Mouse (Mus musculus): Measurements from ENCODE around the gene Rpl4.

Rpl4 gene

DNA sequence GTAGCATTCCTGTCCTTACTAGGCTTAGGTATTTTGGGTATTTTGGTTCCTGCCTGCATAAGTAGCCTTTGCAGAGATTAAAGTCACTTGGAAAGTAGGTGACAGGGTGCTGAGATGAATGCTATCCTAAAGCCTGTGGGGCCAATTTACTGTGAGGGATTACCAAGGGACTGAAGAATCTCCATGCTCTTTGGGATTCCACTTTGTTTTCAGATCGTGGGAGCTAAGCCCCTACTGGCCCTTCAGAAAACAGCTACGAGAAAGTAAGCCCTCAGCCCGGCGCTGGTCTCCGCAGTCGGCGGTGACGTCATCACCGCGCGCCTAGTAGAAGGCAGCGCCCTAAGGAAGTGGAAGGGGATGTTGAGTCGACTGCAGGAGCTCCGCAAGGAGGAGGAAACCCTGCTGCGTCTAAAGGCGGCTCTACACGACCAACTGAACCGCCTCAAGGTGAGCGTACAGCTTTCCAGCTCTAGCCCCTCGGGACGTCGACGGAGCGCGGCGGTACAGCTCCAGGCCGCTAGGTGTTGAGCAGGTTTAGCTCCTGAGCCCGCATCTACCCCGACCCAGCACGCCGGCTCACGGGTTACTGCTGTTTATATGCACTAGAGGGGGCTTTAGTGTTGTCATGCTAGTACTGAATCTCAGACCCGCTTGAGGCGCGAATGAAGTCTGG is 5.9 kb downstream of the Rpl4 start, which contains the start of gene Snapc5:
Gene Snapc5 (plus strand): TSS at position 301 of the 673 bp plus-strand sequence.
- ChIA-PET POLR2A (interaction anchor here (0.5 to 15.8 kb wide), 119 partner anchors 8 to 1462 kb away, joined by 3 to 686 read pairs (median 6); partner anchors contain the start of genes Tipin (in 4 of the 4), Map2k1 (in 3 of the 4), Rab11a (in 2 of the 4) and Rpl4 (in 2 of the 4)), CTCF (interaction anchor here (0.5 to 3.5 kb wide), 50 partner anchors 9 to 270 kb away, joined by 3 to 38 read pairs (median 5); partner anchors contain the start of genes Tipin (in 4 of the 4) and Map2k1 (in 2 of the 4))

DNA sequence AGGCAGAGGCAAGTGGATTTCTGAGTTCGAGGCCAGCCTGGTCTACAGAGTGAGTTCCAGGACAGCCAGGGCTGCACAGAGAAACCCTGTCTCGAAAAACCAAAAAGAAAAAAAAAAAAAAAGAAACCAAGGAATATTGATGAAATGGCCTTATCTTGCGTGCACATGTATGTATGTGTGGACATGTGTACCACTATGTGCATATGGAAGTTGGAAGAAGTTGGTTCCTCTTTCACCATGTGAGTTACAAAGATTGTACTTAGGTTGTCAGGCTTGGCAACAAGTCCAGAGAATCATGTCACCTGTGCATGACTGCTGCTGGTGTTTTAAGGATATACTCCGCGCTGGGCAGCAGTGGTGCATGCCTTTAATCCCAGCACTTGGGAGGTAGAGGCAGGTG is 10.1 kb downstream of the Rpl4 start:
- POLR2A ChIA-PET = interaction anchor here in 3 of 4 experiments (0.5 to 5.1 kb wide), 19 partner anchors 11 to 98 kb away, joined by 3 to 96 read pairs (median 9); partner anchors contain the start of genes Rpl4 (in 2 of the 3), Tipin (in 2 of the 3), Zwilch (in 2 of the 3) and Map2k1 (in 1 of the 3)
- CTCF ChIA-PET = interaction anchor here in 1 of 4 experiments (0.6 to 0.7 kb wide), 2 partner anchors 189 to 1032 kb away, joined by 4 to 6 read pairs; no protein-coding TSS in a partner anchor

DNA sequence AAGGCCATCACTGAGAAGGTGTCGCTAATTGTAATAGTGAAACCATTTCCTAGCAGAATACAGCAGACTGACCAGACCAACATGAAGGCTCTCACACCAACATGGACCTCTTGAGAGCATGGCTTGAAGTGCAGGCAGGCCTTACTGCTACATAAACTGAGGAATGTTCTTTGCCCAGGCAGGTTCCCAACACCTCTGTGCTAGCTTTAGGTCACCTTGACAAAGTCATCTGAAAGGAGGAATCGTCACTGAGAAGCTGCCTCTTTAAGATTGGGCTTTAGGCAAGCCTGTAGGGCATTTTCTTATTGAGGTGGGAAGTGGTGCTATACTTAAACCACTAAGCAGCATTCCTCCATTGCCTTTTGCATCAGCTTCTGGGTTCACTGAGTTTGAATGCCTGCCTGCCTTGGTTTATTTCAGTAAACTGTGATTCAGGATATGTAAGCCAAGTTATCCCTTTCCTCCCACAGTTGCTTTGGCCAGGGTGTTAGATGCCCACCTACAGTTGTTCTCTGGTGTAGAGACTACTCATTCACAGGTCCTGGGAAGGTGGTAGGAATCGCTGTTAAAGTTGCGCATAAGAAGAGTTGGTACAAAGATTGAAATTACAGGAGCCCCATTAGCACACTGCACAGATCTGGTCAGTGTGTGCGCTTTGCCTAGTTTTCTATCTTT is 11.1 kb downstream of the Rpl4 start:
- ChIA-PET POLR2A (interaction anchor here (0.6 to 2.5 kb wide), 38 partner anchors 8 to 99 kb away, joined by 3 to 24 read pairs (median 7); partner anchors contain the start of genes Rpl4 (in 3 of the 4), Tipin (in 3 of the 4), Zwilch (in 3 of the 4) and Map2k1 (in 1 of the 4)), CTCF (interaction anchor here in 1 of 4 experiments (0.6 kb wide), 1 partner anchor 46 kb away, joined by 3 read pairs; no protein-coding TSS in a partner anchor)

DNA sequence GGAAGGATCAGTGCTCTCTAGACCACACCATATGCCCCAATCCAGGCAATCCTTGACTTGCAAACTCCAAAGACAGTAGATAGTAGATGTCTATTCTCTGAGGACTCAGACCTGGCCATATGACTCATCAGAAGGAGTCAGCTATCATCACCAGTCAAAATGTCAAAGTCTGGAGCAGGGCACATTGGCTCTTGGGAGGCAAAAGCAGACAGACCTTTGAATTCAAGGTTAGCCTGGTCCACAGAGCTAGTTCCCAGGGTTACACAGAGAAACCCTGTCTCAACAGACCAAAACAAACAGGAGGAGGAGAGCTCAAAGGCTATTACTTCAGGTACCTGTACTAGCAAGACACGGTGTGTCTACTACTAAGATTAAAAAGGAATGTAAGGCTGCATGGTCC is 20.7 kb downstream of the Rpl4 start:
- POLR2A ChIA-PET = interaction anchor here in 2 of 4 experiments (0.7 to 6.0 kb wide), 15 partner anchors 9 to 88 kb away, joined by 3 to 93 read pairs (median 6); partner anchors contain the start of genes Snapc5 (in 2 of the 2), Tipin (in 2 of the 2), Zwilch (in 2 of the 2) and Rpl4 (in 1 of the 2)
- CTCF ChIA-PET = interaction anchor here in 1 of 4 experiments (0.6 kb wide), 1 partner anchor 1142 kb away, joined by 3 read pairs; no protein-coding TSS in a partner anchor

DNA sequence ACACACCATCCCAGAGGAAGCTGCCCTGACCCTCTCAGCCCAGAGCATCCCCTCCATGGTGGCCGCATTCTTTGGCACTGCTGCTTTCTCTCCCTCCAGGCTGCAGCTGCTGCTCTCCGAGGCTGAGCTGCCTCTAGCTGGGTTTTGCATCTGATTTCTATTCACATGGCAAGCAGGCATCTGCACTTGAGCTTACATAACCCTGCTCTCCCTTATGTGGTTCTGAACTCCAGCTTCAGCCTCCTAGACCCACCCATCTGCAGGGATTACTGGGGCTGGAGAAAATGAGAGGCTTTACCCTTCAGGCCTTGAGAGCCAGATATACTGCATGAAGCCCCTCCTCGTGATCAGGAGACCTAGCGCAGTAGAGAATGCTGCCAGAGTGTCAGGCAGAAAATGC is 22.4 kb downstream of the Rpl4 start:
- POLR2A ChIA-PET = interaction anchor here (0.6 to 6.0 kb wide), 23 partner anchors 11 to 225 kb away, joined by 3 to 93 read pairs (median 5); partner anchors contain the start of genes Snapc5 (in 4 of the 4), Rpl4 (in 3 of the 4), Zwilch (in 2 of the 4) and Map2k1 (in 1 of the 4)
- CTCF ChIA-PET = interaction anchor here in 1 of 4 experiments (1.0 kb wide), 1 partner anchor 17 kb away, joined by 4 read pairs; the partner anchor contains the start of gene Snapc5

DNA sequence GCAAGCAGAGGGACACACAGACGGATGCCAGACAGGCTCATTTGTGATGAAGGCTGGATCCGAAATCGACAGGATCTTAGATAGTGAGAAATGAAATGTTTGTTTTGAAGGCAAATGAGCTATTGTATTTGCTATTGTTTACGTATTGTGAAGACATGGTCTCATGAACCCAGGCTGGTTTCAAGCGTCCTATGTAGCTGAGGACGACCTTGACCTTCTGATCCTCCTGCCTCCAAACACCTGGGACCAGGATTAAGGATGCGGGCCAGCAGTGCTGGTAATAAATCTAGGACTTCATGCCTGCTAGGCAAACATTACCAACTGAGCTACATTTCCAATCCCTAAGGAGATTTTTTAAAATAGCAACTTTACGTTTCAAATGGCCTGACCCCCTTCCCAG is 24.3 kb downstream of the Rpl4 start:
- CTCF ChIA-PET = interaction anchor here in 2 of 4 experiments (0.6 to 2.1 kb wide), 5 partner anchors 14 to 288 kb away, joined by 3 to 13 read pairs (median 4); partner anchors contain the start of gene Snapc5 (in 1 of the 2)
- POLR2A ChIA-PET = interaction anchor here (0.7 to 6.0 kb wide), 42 partner anchors 10 to 743 kb away, joined by 3 to 93 read pairs (median 6); partner anchors contain the start of genes Snapc5 (in 4 of the 4), Rpl4 (in 2 of the 4), Tipin (in 2 of the 4) and Zwilch (in 2 of the 4)

DNA sequence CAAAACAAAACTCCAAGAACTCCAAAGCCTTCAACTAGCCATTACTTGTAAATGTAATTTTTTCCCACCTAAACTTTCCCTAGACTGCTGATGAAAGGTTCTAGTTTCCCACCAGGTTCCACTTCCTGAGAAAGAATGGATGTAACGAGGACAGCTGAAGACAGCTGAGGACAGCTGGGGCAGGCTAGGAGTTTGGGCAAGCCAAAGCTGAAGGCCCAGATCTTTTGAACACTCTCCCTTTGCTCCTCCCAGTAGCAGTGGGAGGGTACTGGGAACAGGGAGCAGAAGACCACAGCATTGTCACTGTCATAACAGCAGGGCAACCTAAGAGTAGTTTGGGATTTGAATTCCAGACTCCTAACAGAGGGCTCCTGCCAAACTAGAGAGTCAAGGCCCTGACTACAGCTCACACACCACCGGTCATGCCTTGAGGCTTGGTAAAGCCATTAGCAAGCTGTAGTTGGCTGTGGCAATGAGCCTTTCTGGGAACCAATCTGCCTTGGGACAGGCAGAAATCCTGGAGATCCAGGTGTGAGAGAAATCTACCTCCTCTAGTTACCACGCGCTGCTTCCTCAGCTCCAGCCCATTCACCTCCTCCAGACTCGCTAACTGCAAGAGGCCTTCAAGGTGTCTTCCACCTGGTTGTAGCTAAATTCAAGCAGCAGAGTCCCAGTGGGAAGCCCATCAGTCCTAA is 25.0 kb downstream of the Rpl4 start:
- ChIA-PET CTCF (interaction anchor here in 1 of 4 experiments (0.7 to 2.1 kb wide), 4 partner anchors 19 to 289 kb away, joined by 3 to 5 read pairs (median 4); partner anchors contain the start of gene Snapc5), POLR2A (interaction anchor here (0.7 to 6.0 kb wide), 45 partner anchors 9 to 742 kb away, joined by 3 to 93 read pairs (median 6); partner anchors contain the start of genes Snapc5 (in 4 of the 4), Rpl4 (in 2 of the 4), Tipin (in 2 of the 4) and Zwilch (in 2 of the 4))

DNA sequence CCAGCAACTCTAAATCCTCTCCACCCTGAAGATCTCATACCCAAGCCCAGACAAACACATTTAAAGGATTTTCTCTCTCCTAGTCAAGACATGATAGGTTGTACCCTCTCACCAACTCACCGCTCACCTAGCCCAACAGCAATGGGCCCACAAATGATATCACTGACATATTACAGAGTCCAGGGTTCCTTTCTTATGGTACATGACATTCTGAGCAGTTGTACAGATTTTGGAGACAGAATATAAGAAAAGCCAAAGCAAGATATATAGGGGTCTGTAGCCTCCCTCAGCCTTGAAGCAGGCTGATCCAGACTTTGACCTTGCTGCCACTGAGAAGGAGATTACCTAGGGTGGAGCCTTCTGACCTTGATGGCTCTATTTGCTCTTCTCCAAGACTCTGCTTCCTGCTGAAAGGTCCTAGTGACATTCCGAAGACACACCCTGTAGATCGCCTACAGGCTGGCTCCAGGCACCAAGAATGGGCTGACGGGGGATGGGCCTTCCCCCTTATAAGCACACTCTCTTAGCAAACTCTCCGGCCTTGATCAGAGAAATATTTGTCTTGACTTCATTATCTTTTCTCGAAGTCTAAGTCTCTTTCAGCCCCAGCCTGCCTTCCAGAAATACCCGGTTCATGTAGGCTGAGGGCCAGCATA is 25.7 kb downstream of the Rpl4 start:
- ChIA-PET POLR2A (interaction anchor here (0.7 to 6.0 kb wide), 39 partner anchors 8 to 742 kb away, joined by 3 to 93 read pairs (median 8); partner anchors contain the start of genes Snapc5 (in 4 of the 4), Rpl4 (in 2 of the 4), Tipin (in 2 of the 4) and Zwilch (in 2 of the 4)), CTCF (interaction anchor here in 1 of 4 experiments (1.1 to 2.1 kb wide), 2 partner anchors 20 to 68 kb away, joined by 3 to 5 read pairs; partner anchors contain the start of gene Snapc5)

DNA sequence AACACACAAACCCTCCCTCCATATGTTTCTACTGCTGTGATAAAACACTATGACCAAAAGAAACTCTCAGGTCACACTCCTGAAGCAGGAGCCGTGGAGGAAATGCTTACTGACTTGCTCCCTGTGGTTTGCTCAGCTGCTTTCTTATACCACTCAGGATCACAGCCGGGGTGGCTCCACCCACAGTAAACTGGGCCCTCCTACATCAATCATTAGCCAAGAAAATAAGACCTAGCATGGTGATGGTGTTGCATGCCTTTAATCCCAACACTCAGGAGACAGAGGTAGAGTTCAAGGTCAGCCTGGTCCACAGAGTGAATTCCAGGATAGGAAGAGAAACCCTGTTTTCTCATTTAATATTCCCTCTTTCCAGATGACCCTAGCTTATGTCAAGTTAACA is 26.7 kb downstream of the Rpl4 start:
- ChIA-PET POLR2A (interaction anchor here (0.7 to 4.7 kb wide), 23 partner anchors 8 to 81 kb away, joined by 3 to 41 read pairs (median 5); partner anchors contain the start of genes Snapc5 (in 3 of the 4), Rpl4 (in 1 of the 4) and Tipin (in 1 of the 4)), CTCF (interaction anchor here in 2 of 4 experiments (0.6 kb wide), 2 partner anchors 33 to 154 kb away, joined by 3 to 5 read pairs; no protein-coding TSS in a partner anchor)

DNA sequence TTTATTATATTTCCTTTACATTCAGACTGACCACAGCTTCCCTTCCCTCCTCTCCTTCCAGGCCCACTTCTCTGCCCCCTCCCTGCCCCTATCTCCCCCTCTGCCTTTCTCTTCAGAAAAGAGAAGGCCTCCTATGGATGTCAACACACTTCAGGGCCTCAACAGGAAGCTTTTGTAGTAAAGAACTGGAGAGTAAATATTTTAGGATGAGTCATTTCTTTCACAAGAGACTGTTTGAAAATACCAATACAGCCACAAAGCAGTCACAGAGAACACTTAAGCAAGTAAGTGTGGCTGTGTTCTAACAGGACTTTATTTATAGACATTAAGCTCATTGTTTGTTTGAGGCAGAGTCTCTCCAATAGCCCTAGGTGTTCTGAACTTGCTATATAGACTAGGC is 29.2 kb downstream of the Rpl4 start:
- ChIA-PET CTCF (interaction anchor here (0.6 to 2.7 kb wide), 4 partner anchors 23 to 64 kb away, joined by 3 to 9 read pairs (median 7); partner anchors contain the start of gene Snapc5 (in 2 of the 4)), POLR2A (interaction anchor here (0.6 to 4.7 kb wide), 28 partner anchors 10 to 821 kb away, joined by 3 to 41 read pairs (median 4); partner anchors contain the start of genes Snapc5 (in 3 of the 4), Map2k1 (in 1 of the 4), Rpl4 (in 1 of the 4) and Tipin (in 1 of the 4))

DNA sequence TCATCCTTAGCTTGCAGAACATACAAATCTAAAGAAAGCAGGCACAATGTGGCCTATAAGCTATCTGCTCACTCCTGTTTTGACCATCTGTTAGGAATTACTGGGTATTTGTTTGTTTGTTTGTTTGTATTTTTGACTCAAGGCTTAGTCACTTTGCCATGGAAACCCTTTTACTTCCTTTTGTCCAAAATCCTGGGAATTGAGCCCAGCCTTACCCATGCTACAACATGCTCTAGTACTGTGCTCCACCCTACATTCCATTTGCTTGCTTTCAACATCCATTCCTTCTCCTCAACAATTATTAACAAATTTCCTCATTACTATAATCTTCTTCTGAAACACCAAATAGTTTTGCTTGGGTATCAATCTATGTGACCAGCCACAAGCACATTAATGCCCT is 29.7 kb downstream of the Rpl4 start:
- ChIA-PET POLR2A (interaction anchor here (0.8 to 4.7 kb wide), 25 partner anchors 8 to 820 kb away, joined by 3 to 41 read pairs (median 4); partner anchors contain the start of genes Snapc5 (in 3 of the 4), Map2k1 (in 1 of the 4), Rpl4 (in 1 of the 4) and Tipin (in 1 of the 4)), CTCF (interaction anchor here in 2 of 4 experiments (1.3 to 2.7 kb wide), 2 partner anchors 23 to 24 kb away, joined by 3 to 9 read pairs; partner anchors contain the start of gene Snapc5 (in 2 of the 2))

DNA sequence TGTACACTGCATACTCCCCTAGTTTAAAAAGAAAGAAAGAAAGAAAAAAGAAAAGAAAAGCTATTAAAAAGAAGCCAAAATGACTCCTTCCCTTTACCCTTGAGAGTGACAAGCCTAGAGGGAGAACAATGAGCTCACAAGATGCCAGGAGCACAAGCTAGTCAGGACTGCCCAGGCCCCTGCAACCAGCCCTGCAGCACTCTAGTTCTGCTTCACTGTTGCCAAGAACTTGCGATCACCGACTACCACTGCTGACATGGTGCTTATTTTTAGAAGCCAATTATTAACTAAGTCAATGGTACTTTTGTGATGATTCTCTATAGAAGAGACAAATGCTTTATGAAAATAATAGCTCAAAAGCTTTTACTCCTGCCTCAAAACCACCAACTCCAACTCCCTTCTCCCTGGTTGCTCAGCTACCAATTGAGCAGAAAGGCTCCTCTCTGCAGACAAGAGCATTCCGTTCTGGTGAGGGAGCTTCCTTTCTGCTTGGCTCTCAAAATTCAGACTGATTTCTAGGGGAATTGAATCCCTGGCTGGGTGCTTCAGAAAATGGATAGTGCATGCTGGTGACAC is 34.4 kb downstream of the Rpl4 start:
- ChIA-PET CTCF (interaction anchor here in 2 of 4 experiments (0.9 to 1.8 kb wide), 3 partner anchors 28 to 66 kb away, joined by 3 to 4 read pairs (median 4); partner anchors contain the start of gene Snapc5 (in 1 of the 2)), POLR2A (interaction anchor here in 3 of 4 experiments (0.5 to 6.8 kb wide), 36 partner anchors 8 to 188 kb away, joined by 3 to 50 read pairs (median 6); partner anchors contain the start of genes Snapc5 (in 3 of the 3), Map2k1 (in 1 of the 3), Rpl4 (in 1 of the 3) and Tipin (in 1 of the 3))

DNA sequence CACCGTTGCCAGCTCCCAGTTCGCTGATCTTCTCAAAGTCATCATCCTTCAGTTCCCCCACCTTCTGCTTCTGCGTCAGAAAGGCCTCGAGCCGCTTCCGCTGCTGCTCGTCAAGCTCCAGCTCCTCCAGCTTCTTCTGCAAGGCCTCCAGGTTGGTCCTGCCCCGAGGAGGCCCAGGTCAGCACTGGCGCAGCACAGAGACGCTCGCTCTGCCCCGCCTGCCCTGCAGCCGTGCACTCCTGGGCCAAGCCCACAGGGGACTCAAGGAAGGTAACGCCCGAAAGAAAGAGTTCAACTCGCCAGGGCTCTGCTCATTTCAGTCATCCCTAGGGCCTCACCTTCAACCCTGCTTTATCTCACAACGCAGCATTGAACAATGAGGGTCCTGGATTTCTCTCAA is 41.3 kb downstream of the Rpl4 start:
- CTCF ChIA-PET = interaction anchor here in 2 of 4 experiments (0.6 to 1.7 kb wide), 3 partner anchors 39 to 63 kb away, joined by 3 to 4 read pairs (median 3); partner anchors contain the start of gene Map2k1 (in 1 of the 2)

DNA sequence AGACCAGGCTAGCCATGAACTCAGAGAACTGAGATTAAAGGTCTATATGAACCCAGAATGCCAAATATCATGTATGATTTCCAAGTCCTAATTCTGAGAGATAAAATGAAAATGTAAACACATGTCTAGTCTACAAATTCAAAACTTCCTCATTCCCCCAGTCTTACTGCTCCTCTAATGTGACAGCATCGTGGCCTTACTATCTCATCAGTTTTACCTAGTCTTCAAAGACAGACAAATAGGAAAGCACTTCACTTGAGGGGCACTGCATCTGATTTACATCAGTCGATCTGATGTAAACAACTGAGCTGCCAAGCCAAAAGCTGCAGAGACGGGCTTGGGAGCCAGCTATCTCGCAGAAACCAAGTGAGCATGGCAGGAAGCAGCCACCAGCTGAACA is 42.9 kb downstream of the Rpl4 start:
- ChIA-PET POLR2A (interaction anchor here in 2 of 4 experiments (0.9 to 5.1 kb wide), 12 partner anchors 8 to 66 kb away, joined by 3 to 32 read pairs (median 7); partner anchors contain the start of genes Snapc5 (in 1 of the 2), Tipin (in 1 of the 2) and Zwilch (in 1 of the 2)), CTCF (no interaction called here)

More for the DNA sequence above, 41.3 kb downstream of the Rpl4 start:
- POLR2A ChIA-PET = interaction anchor here in 3 of 4 experiments (0.5 to 5.1 kb wide), 31 partner anchors 8 to 95 kb away, joined by 3 to 32 read pairs (median 4); partner anchors contain the start of genes Snapc5 (in 2 of the 3), Tipin (in 2 of the 3), Map2k1 (in 1 of the 3) and Rpl4 (in 1 of the 3)

DNA sequence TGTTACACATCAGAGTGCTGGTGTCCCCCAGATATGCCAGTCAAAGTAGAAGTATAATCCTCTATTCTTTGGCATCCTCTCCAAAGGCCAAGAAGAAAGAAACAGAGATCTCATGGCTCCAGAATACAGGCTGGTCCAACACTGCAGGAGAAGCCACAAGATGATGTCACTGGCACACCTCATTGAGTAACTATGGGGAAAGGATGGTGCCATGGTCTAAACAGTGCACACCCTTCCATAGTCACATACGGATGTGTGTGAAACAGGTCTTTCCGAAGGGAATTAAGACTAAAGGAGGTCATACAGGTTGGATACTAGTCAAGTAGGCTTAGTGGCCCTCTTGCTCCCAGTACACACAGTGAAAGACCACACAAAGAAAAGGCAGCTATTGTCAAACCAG is 43.5 kb downstream of the Rpl4 start:
- ChIA-PET POLR2A (interaction anchor here in 2 of 4 experiments (1.1 to 3.6 kb wide), 8 partner anchors 9 to 65 kb away, joined by 3 to 23 read pairs (median 7); partner anchors contain the start of genes Snapc5 (in 1 of the 2) and Tipin (in 1 of the 2)), CTCF (no interaction called here)
